Mouse (Mus musculus) MEL (cell line): ENCODE data around the gene Ear6.

Experiments used
- CTCF ChIP-seq, 3 experiments: IDR thresholded peaks in 2 of 3; conservative IDR thresholded peaks in 1 of 3; 2 replicates each; pipeline ENCODE4 v1.5.1; 2011 to 2012; ENCODE audit warnings: low read length in 3 of 3, low read depth in 2 of 3, mild to moderate bottlenecking in 2 of 3, improper control_type of control experiment in 1 of 3, inconsistent platforms in 1 of 3, mixed read lengths in 1 of 3, moderate library complexity in 1 of 3; ENCODE audit not compliant: control insufficient read depth in 1 of 3, insufficient read depth in 1 of 3, poor library complexity in 1 of 3, severe bottlenecking in 1 of 3
- MYC ChIP-seq: IDR thresholded peaks from 2 replicates; pipeline ENCODE4 v1.6.1; 2011; ENCODE audit warnings: low read depth, mild to moderate bottlenecking, low read length, improper control_type of control experiment, moderate library complexity
- POLR2A ChIP-seq, 2 experiments: IDR thresholded peaks; 2 replicates each; pipeline ENCODE4 v1.6.1; 2011 to 2012; ENCODE audit warnings: low read length in 2 of 2, mild to moderate bottlenecking in 2 of 2, control low read depth in 1 of 2, improper control_type of control experiment in 1 of 2, low read depth in 1 of 2, moderate library complexity in 1 of 2; ENCODE audit not compliant: control insufficient read depth in 1 of 2, insufficient read depth in 1 of 2, poor library complexity in 1 of 2

DNA sequence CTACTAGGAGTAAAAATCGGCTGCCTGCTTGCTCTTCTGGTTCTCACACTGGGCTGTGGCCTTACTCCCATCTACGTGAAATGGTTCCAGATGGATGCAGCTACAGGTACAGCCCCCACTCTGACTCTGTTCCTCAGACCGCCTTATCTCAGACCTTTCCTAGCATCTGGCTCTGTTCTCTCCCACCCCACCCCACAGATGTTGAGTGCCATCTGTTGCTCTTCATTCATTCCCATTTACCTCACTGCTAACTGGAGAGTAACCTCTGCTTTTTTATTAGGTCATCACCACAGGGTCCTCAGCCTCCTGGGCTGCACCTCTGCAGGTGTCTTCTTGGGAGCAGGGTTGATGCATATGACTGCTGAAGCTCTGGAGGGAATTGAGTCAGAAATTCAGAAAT lies 40.3 kb downstream of the Ear6 start:
- TF ChIP-seq CTCF (IDR thresholded peaks at IDR 0.05 in 2 of 3, conservative IDR thresholded peaks at IDR 0.05 in 1 of 3; ENCODE audit: control insufficient read depth in 1 of 3, insufficient read depth in 1 of 3, low read depth in 2 of 3, low read length in 3 of 3, poor library complexity in 1 of 3, severe bottlenecking in 1 of 3) (no peak), POLR2A (IDR thresholded peaks at IDR 0.05; ENCODE audit: control insufficient read depth in 1 of 2, insufficient read depth in 1 of 2, low read depth in 1 of 2, low read length in 2 of 2, poor library complexity in 1 of 2) (no peak), MYC (no peak)
